Comparison of ENCODE assay signal across 8 mouse cellular contexts in genomic region chrX:133657308-133658302, GRCm38 (mm10). TPM values are rescaled to one million over a fixed set of nuclear protein-coding genes. Genes with fewer than 3 reads are reported as not detected.
A peak's percentile ranks its signal among the peaks of the same experiment; 100 is the strongest.
DNase-seq lines count a peak whose midpoint lies in the region; ATAC-seq and TF ChIP-seq lines count a peak whose summit lies in the region.

No protein-coding gene starts in this region.

- 26% methylated on average over 9 of the region's 9 CpGs for WGBS in forebrain, embryonic 10.5 days
- WGBS in forebrain, embryonic 11.5 days: 26% methylated on average over 9 of the region's 9 CpGs
- 23% methylated on average over 9 of the region's 9 CpGs for WGBS in lung, adult 2 months

- no peak overlapping the region for H3K9ac ChIP-seq in forebrain, embryonic 11.5 days (ENCODE audit: low read length)

- intact Hi-C loops in heart, postnatal 10 days (cut with DNase I): loop anchor here (5.0 kb wide), 1 partner anchor 50 kb away; no protein-coding TSS in a partner anchor

- no peak overlapping the region for H3K4me2 ChIP-seq in forebrain, embryonic 11.5 days (ENCODE audit: low read depth, low read length, severe bottlenecking)

- H3K27me3 ChIP-seq in forebrain, embryonic 10.5 days (ENCODE audit: poor library complexity, severe bottlenecking): peaks cover 64% of the 10 kb centered on the region
- H3K27me3 ChIP-seq in forebrain, embryonic 11.5 days (ENCODE audit: control insufficient read depth, insufficient read depth, low read length): no peaks in the 10 kb centered on the region; the same call in 1 of the 2 replicates

- peak overlapping the region; percentile 62 for H3K27ac ChIP-seq in forebrain, embryonic 10.5 days
- no peak overlapping the region for H3K27ac ChIP-seq in forebrain, embryonic 11.5 days (ENCODE audit: low read depth, low read length)

- ATAC-seq in forebrain, embryonic 11.5 days (replicated peaks; ENCODE audit: low FRiP score): no peak

- TF ChIP-seq POLR2A in lung, adult 2 months (IDR thresholded peaks at IDR 0.05; ENCODE audit: borderline replicate concordance, extremely low read depth, low read depth, low read length): no peak

- TF ChIP-seq CTCF in lung, adult 2 months (IDR thresholded peaks at IDR 0.05; ENCODE audit: insufficient read depth, low read length): 0 out of 2 replicates have a peak, but pooled peaks have one; percentile 8

- no peaks in the 10 kb centered on the region for H3K36me3 ChIP-seq in forebrain, embryonic 10.5 days (replicated peaks)
- no peaks in the 10 kb centered on the region for H3K36me3 ChIP-seq in forebrain, embryonic 11.5 days (ENCODE audit: control insufficient read depth, insufficient read depth, low read length)

- H3K4me1 ChIP-seq in forebrain, embryonic 10.5 days: peaks cover 57% of the 10 kb centered on the region
- 0 out of 2 replicates have a peak, but pooled peaks cover 3% of the 10 kb centered on the region for H3K4me1 ChIP-seq in forebrain, embryonic 11.5 days (replicated peaks; ENCODE audit: control insufficient read depth, insufficient read depth, low read length)
- H3K4me1 ChIP-seq in lung, adult 2 months (ENCODE audit: control insufficient read depth, insufficient read depth, low read length): no peaks in the 10 kb centered on the region

- H3K9me3 ChIP-seq in forebrain, embryonic 10.5 days: no peaks in the 10 kb centered on the region
- H3K9me3 ChIP-seq in forebrain, embryonic 11.5 days (ENCODE audit: control insufficient read depth, low read length): no peaks in the 10 kb centered on the region

- no peak overlapping the region for H3K4me3 ChIP-seq in forebrain, embryonic 10.5 days
- no peak overlapping the region for H3K4me3 ChIP-seq in forebrain, embryonic 11.5 days (ENCODE audit: low read depth, low read length)
- no peak overlapping the region for H3K4me3 ChIP-seq in lung, adult 2 months (replicated peaks; ENCODE audit: extremely low read depth, low read depth, low read length)

- no peak for DNase-seq in forebrain, embryonic 10.5 days (ENCODE audit: extremely low spot score, low spot score)
- no peak for DNase-seq in forebrain, embryonic 11.5 days (ENCODE audit: low spot score)
- no peak for DNase-seq in lung, adult 2 months
- DNase-seq in lung, adult 18-20 months: no peak
- peak; percentile 8 to 12 for DNase-seq in heart, postnatal 10 days
- DNase-seq in retina, postnatal 1 day: peak; percentile 55
- DNase-seq in left cerebral cortex, adult 18-20 months (ENCODE audit: low spot score in 2 of 2): no peak
- no peak for DNase-seq in urinary bladder, postnatal 36 days (ENCODE audit: low spot score in 2 of 2)

RNA-seq across cellular contexts. Expression of gene Pcdh19, which starts 31.2 kb away (rescaled TPM):
- polyA plus RNA-seq in forebrain, embryonic 10.5 days (2016; fragmentation: Nextera tagmentation; extraction: Ambion mirVana): 12.1 and 12.3 TPM in 2 replicates
- 14.1 and 15.8 TPM in 2 replicates for polyA plus RNA-seq in forebrain, embryonic 11.5 days (2014; fragmentation: Nextera tagmentation; extraction: Ambion mirVana)
- polyA plus RNA-seq in lung, adult 2 months (2012; rRNA removed): 0.77 and 1.1 TPM in 2 replicates
- 10 to 100 TPM; 18.9 to 20.0 TPM for total RNA-seq in heart, postnatal 10 days (2021)
- 10 to 100 TPM; 30.9 to 37.3 TPM for total RNA-seq in left cerebral cortex, adult 18-20 months (2021)

Comparison
In these comparisons a context has a peak if more than half of its experiments do, and no peak if none do; other contexts are left out.
1. DNase-seq: peak in heart, postnatal 10 days (2 of 2) and retina, postnatal 1 day (single experiment); none in forebrain, embryonic 10.5 days (single experiment), forebrain, embryonic 11.5 days (single experiment), lung, adult 2 months (single experiment), lung, adult 18-20 months (0 of 2), left cerebral cortex, adult 18-20 months (0 of 2) and urinary bladder, postnatal 36 days (0 of 2).